Mouse (Mus musculus) CD4-positive, CD25-positive, alpha-beta regulatory T cell, adult 2 months (primary cell): ENCODE measurements around the gene Ank3.
A peak's percentile ranks its signal among the peaks of the same experiment; 100 is the strongest.

ENCODE experiments used
- DNase-seq: peaks from one replicate; pipeline ENCODE4 v3.0.0-alpha.2; 2012; ENCODE audit warnings: low read depth, low spot score

Ank3 gene

GRCm38 (mm10) chr10:69829236-69829635 is 430.7 kb downstream of the Ank3 start:
- no peak for DNase-seq

DNA sequence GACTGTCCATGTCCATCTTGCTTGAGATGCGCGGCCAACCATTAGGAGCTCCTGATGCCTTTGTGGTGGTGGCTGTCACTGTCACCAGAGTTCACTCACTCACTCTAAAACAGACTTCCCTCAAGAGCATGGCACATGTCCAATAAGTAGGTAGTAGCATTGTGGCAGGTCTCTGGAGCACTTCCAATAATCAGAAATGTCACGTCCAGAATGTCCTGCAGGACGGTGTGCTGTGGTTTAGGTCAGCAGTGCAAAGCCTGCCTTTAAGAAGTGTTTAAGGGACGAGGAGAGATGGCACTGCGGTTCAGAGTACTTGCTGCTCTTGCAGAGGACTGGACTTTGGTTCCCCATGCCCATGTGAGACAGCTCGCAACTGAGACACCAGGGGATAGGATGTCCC is 433.0 kb downstream of the Ank3 start:
- DNase-seq, result no peak

DNA sequence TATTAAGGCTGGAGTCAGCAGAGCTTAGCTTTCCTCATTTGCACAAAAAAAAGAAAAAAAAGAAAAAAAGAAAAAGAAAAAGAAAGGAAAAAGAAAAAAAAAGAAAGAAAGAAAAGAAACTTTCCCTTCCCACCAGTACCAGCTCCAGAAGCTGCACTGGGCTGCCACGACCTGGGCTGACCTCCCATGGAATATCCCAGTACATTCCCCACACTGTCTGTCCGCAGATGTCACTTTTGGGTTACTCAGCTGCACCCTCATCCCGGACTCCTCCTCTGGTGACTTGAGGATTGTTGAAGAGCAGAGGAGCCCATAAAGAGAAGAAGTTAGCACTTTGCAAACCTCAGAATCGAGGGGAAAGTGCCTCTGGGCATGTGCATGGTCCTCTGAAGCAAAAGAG is 433.7 kb downstream of the Ank3 start:
- DNase-seq, result no peak

DNA sequence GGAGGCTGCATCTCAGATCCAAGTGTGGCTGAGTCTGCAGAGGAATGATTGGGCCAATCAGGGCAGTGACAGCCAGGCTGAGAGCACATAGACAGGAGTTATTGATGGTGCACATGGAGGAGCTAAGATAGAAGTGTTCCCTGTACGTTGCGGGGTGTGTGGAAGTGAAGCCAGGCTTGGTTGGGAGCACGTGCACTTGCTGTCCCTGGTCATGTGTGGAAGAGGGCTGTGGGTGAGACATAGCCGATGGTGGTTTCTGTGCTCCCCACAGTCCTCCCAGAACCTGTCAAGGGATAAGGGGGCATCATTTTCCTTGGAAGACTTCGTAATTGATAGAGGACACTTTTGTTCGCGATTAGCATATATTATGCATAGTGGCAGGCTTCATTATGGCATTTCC is 434.2 kb downstream of the Ank3 start:
- no peak for DNase-seq

DNA sequence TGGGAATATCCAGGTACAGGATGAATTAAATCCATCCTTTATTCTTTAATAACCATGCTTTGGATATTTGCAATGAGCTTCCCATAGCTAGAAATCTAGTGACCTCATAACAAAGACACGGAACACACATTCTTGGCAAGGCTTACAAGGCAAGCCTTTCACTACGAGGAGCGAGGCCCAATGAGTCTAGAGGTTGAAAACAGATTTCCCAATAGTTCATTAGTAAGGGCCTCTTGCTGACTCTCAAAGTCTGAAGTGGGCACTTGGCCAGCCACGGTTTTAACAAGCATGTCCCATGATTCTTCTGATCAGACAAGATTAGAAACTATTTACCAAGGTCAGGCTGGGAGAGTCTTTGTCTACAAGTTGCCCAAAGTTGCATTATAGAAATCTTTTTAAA is 436.1 kb downstream of the Ank3 start:
- DNase-seq, result no peak

GRCm38 (mm10) chr10:69845749-69846148 is 447.2 kb downstream of the Ank3 start:
- peak; percentile 32 for DNase-seq

GRCm38 (mm10) chr10:69852366-69853091 is 454.0 kb downstream of the Ank3 start:
- DNase-seq, result no peak

DNA sequence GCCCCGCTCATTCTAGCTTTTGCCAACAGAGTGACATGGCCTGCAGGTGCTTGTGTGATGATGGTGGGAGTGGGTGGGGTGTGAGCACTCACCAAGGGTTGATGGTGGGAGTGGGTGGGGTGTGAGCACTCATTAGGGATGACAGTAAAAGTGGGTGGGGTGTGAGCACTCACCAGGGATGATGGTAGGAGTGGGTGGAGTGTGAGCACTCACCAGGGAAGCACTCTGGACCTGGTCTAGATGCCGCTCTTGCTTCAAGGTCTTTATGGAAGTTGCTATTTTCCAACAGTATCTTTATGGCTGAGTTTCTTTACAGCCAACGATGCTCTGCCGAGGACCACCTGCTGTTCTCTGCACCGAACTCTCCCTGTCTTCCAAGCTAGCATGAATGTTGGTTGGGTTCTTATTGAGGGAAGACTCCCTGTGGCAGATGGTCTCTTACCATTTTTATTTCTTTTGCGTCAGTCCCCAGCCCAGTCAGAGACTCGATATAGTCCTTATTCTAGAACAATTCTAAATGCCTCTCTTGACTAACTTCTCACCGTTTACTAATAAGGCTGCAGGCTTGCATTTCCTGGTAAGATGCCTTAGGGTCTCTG is 456.1 kb downstream of the Ank3 start:
- DNase-seq, result no peak

DNA sequence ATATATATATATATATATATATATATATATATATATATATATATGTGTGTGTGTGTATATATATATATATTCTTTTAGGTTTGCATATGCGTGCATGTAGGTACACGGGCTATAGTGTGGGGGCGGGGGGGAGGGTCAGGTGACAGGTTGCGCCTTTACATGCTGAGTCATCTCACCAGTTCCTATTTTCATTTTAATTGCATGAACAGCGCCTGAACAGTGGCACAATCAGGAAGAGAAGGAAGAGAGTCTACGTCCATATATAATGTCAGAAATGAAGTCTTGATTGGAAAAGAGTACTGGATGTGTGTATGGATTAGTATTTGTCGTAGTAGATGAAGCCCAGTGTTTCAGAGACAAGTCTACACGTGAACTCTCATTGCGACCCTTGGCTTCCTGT is 459.4 kb downstream of the Ank3 start:
- no peak for DNase-seq

GRCm38 (mm10) chr10:69858897-69859605 is 460.5 kb downstream of the Ank3 start:
- DNase-seq, result no peak

GRCm38 (mm10) chr10:69859848-69860479 is 461.4 kb downstream of the Ank3 start:
- no peak for DNase-seq

DNA sequence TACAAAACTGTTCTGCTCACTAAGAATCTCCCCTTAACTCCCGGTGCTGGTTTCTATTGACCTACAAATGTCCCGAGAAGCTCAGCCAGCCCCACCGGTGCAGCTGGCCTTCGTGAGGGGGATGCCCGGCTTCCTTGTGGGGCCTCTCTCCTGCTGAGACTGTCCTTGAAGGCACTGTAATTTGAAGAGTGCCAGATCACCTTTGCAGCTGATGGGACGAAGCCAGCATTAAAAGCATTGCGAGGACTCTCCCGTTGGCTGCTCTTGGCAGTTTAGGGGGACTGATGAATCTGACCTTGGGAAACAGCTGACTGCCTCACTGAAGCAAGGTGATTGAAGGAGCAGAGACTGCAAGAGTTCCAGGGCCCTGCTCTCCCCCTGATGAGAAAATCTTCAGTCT is 464.3 kb downstream of the Ank3 start:
- DNase-seq, result no peak

- peak; percentile 54 for DNase-seq
Observed at GRCm38 (mm10) chr10:69870348-69870747, 471.8 kb downstream of the Ank3 start.

DNA sequence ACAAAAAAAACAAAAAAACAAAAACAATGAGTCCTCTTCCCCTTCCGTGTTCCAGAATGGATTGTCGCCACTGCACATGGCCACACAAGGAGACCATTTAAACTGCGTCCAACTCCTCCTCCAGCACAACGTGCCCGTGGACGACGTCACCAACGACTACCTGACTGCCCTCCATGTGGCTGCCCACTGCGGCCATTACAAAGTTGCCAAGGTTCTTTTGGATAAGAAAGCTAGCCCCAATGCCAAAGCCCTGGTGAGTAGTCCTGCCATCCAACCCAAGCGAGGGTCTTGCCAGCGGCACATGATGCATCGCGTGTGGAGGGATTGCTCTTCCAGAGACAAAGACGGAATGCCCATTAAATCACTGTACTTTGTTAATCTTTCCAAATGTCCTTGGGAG is 472.4 kb downstream of the Ank3 start:
- DNase-seq, result no peak

GRCm38 (mm10) chr10:69872182-69872741 is 473.7 kb downstream of the Ank3 start:
- no peak for DNase-seq

DNA sequence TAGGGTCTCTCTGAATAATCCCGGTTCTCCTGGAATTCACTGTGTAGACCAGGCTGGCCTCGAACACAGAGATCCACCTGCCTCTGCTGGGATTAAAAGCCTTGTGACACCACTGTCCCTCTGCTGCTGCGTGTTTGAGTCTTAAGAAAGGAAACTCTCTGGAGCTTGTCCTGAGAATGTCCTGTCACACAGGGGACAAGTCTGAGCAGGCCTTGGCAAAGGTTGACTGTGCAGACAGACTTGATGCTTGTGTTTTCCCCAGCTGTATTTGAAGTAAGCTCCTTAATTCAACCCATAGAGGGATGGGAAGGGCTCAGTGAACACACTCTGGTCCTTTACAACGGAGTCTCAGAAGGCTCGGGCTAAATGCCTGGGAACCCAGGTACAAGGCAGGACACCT is 474.3 kb downstream of the Ank3 start:
- no peak for DNase-seq

DNA sequence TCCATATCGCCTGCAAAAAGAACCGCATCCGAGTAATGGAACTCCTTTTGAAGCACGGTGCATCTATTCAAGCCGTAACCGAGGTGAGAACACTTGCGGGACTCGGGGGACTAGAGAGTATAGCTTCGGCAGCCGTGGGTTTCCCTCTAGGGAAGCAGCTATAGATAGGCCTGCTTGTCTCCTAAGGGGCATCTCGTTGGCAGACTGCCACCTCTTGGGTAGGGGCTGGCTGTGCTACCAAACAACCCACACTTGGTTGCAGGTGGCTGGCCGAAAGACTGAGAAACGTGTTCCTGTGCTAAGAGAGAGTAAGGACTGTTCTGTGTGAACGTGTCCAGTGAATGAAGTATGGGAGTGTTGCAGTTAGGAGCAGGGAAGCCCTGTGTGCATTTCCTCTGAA is 476.2 kb downstream of the Ank3 start:
- no peak for DNase-seq

- no peak for DNase-seq
Observed at GRCm38 (mm10) chr10:69883935-69884680, 485.5 kb downstream of the Ank3 start.

- peak; percentile 43 for DNase-seq
Observed at GRCm38 (mm10) chr10:69888399-69888798, 489.8 kb downstream of the Ank3 start.

DNA sequence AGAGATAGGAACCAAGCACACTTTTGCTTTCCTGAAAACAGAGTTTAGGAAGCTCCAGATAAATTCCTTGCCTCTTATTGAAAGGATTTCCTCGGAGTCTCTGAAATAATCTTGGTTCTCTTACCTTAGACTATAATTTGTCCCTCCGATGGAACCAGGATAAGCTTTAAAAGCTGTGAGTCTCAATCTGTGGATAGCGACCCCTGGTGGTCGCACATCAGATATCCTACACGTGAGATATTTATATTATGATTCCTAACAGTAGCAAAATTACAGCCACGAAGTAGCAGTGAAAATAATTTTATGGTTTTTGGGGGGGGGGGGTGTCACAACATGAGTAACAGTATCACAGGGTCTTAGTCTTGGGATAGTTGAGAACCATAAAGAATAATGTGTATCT is 491.2 kb downstream of the Ank3 start:
- peak; percentile 39 for DNase-seq

DNA sequence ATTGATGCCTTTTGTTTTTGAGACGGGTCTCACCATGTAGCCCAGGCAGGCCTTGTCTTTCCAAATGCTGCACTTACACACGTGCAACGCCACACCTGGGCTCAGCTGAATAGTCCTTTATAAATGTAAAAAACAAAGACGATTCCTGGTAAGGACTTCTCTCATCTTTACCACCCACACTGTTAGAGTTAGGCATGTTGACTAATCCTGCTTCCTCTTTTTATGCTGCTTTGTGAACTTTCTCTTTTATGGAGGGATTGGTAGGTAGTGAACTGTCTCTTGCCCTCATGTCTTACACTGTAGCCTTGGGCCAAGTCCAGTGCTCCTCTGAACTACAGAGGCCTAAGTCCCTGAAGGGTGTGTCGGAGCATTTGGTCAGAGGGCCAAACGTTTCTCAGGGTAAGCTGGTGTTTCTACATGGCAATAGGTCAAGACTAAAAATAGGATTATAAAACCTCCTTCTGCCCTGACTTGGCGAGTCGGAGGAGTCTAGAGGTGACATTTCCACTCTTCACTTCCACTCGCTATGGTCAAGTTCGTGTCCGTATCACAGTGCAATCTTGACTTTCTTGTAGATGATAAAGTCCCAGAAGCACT is 491.9 kb downstream of the Ank3 start:
- DNase-seq, result no peak
